Mouse (Mus musculus): ENCODE results near the gene Ptpn3. TPM values are rescaled to one million over a fixed set of nuclear protein-coding genes. Genes with fewer than 3 reads are reported as not detected.
"Not testable (repeated sequence)": the region's sequence is repeated elsewhere in the genome, so short reads cannot be mapped to it uniquely, and the experiment has no call there.

Gene Ptpn3
- total RNA-seq, 2 experiments from 2014 or later: 29.8 to 77.3 TPM

DNA sequence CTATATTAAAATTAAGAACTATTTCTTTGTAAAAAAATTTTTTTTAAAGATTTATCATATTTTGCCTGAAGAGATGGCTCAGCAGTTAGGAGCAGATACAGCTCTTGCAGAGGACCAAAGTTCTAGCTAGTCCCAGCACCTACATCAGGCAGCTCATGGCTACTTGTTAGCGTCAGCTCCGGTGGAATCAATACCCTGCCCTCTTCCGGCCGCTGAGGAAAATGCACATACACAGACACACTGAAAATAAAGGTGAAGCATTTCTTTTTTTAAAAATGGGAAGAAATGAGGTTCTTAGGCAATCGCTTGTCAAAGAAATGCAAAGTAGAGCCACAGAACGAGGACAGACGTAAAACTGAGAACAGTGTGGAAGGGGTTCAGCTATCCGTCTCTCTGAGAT lies 30.6 kb downstream of the Ptpn3 start:
- DNase-seq: no peak
- intact Hi-C loops (cut with DNase I): loop anchor here (2.0 kb wide), 1 partner anchor 20 kb away; no protein-coding TSS in a partner anchor
- Histone ChIP-seq H3K27ac (no peak overlapping the region), H3K4me3 (no peak overlapping the region)
- TF ChIP-seq CTCF (IDR thresholded peaks at IDR 0.05): peak; percentile 50

DNA sequence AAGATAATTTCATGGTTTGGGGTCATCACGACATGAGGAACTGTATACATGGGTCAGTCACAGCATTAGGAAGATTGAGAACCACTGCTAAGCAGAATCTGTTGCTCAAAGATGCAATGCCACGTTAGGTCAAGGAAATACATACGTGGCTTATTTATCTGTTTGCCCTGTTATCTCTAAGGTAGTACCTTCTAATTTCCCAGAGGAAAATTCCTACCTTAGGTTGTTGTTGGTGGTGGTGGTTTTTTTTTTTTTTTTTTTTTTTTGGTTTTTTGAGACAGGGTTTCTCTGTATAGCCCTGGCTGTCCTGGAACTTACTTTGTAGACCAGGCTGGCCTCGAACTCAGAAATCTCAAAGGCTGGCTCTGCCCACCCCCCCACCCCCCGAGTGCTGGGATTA lies 31.1 kb downstream of the Ptpn3 start:
- not testable (repeated sequence) for H3K4me3 ChIP-seq, DNase-seq
- intact Hi-C loops (cut with DNase I): loop anchor here (2.0 kb wide), 1 partner anchor 20 kb away; no protein-coding TSS in a partner anchor
- peak overlapping the region; percentile 76 for H3K27ac ChIP-seq

DNA sequence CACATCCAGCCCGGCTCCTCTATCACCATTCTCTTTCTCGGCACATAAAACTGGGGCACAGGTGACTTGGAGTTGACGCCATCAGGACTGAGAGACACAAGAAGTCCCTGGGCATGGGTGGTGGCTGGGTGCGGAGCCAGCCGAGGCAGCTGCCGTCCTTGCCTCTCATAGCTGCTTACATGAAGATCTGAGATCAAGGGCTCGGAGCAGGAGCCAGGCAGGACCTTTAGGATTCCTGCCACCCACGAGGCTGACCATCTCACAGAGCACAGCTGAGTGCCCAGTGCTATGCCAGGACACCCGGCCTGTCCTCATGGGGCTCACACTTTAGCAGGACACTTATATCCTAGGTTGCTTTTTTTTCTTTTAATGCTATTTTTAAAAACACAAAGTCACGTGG lies 32.3 kb downstream of the Ptpn3 start:
- Histone ChIP-seq H3K27ac (peak overlapping the region; percentile 76), H3K4me3 (no peak overlapping the region)
- peak; percentile 78 for DNase-seq
- intact Hi-C loops (cut with DNase I): no loop called here
- no peak for TF ChIP-seq CTCF (IDR thresholded peaks at IDR 0.05)

DNA sequence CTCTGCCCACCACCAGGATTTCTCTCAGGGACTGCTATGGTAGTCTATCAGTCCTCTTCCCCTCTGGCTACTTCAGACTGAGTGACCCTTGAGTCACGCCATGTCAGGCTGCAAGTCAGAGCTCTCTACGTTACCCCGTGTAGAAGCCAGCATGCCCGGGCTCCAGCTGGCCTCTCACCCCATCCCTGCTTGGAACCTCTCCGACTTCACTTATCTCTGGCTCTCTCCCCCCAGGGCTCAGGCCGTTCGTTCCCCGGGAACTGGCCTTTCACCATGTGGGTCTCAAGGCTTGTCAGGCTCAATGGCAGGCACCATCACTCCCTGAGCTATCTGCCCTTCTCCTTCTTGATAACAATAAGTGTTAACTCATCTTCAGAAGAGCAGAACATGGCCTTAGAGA lies 33.3 kb downstream of the Ptpn3 start:
- Histone ChIP-seq H3K4me3 (no peak overlapping the region), H3K27ac (peak overlapping the region; percentile 76)
- intact Hi-C loops (cut with DNase I): no loop called here
- TF ChIP-seq CTCF (IDR thresholded peaks at IDR 0.05): no peak
- DNase-seq: peak; percentile 45

DNA sequence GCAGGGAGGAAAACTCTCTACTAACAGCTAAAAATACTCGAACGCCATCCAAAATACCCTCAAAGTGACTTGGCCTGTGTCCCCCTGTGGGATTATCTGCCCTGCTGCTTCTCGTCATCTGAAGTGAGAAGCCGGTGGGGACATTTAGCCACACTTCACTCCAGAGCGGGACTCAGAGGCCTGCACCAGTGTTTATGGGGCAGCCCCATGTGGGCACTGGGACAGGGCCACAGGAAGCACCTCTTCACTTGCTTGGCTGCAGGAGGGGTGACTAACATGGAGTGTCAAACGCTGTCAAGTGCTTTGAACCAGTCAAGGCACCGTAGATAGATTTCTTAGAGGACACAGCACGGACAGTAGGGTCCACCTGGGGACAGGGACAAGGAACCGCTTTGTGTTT lies 35.2 kb downstream of the Ptpn3 start:
- intact Hi-C loops (cut with DNase I): no loop called here
- TF ChIP-seq CTCF (IDR thresholded peaks at IDR 0.05): no peak
- DNase-seq: no peak
- Histone ChIP-seq H3K4me3 (no peak overlapping the region), H3K27ac (peak overlapping the region; percentile 49)

DNA sequence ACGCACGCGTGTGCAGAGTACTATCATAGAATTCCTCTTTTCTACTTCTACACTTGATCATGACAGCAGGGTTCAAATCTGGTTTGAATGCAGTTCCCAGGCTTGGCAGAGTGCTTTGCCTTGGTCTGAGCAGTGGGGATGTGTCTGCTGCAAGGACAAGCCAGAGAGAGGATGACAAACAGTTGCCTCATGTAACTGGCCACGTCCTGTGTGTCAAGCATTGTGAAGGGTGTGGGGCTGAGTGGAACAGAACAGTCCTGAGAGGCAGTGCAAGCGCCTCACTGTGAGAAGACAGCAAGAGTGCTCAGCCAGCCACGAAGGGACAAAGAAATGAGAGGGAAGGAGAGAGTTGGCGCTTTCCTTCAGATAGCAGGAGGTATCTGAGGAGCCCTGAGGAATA lies 37.9 kb downstream of the Ptpn3 start:
- no peak overlapping the region for H3K4me3 ChIP-seq
- DNase-seq: no peak
- intact Hi-C loops (cut with DNase I): no loop called here
- no peak for TF ChIP-seq CTCF (IDR thresholded peaks at IDR 0.05)
- peak overlapping the region; percentile 84 for H3K27ac ChIP-seq

DNA sequence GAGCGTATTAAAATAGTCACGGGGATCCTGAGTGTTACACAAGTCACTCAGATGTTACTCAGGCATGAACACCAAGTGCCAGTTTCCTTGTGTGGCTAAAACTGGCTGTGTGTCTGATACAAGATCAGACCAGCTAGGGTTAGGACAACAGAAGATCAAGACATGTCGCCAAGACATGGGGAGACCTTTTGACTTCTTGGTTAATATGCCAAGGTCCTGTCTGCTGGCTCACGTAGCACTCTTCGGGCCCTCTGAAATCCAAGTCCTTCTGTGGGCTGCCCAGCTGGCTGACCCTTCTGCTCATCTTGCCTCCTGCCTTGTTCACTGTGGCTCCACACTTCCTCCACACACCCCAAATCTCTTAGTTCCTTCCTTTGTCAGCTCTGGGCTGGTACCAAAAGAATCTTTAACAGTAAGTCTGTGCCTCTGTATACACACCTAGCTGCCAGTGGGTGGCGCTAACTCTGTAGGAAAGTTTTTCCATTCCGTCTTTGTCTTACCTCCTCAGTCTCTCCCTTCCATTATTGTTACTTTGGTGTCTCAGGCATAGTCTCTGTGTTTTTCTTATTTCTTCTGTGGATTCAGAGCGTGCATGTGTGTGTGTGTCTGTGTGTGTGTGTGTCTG lies 38.5 kb downstream of the Ptpn3 start:
- peak; percentile 79 for DNase-seq
- intact Hi-C loops (cut with DNase I): no loop called here
- peak; percentile 68 for TF ChIP-seq CTCF (IDR thresholded peaks at IDR 0.05)
- Histone ChIP-seq H3K4me3 (no peak overlapping the region), H3K27ac (peak overlapping the region; percentile 84)

DNA sequence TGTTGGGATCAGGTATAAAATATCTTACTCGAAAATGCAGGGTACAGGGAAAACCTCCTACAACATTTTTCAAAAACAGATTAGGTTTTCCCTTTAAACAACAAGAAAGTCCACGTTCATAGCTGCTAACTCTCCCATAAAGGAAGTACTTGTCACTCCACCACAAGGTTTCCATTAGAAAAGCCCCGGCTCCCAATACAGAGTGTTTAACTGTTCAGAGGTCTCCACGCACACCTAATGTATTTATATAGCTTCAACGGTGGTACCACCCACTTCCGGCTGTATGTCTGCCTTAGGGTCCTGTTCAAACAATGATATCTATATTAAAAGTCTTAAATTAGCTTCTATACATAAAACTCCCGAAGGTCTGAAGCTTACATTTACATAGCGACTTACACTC lies 39.2 kb downstream of the Ptpn3 start:
- Histone ChIP-seq H3K4me3 (peak overlapping the region; percentile 24), H3K27ac (peak overlapping the region; percentile 84)
- TF ChIP-seq CTCF (IDR thresholded peaks at IDR 0.05): no peak
- DNase-seq: no peak
- intact Hi-C loops (cut with DNase I): no loop called here

DNA sequence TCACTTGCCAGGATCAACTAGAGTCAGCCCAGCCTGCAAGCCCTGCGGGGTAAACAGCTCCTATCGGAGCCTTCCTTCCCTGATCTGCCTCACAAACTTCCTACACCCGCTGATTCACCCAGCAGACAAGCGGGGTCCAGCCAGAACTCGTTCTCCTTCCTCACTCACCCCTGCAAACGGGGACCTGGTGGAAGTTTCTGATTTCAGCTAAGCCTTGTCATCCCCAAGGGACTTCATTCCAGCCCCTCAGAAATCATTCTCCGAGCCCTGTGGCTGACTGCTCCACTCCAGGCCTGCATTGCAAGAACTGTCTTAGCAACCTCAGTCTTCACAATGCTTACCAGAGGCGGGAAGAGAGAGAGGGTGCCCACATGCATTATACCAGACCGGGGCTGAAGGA lies 39.8 kb downstream of the Ptpn3 start:
- Histone ChIP-seq H3K4me3 (no peak overlapping the region), H3K27ac (peak overlapping the region; percentile 84)
- no peak for DNase-seq
- TF ChIP-seq CTCF (IDR thresholded peaks at IDR 0.05): no peak
- intact Hi-C loops (cut with DNase I): no loop called here

DNA sequence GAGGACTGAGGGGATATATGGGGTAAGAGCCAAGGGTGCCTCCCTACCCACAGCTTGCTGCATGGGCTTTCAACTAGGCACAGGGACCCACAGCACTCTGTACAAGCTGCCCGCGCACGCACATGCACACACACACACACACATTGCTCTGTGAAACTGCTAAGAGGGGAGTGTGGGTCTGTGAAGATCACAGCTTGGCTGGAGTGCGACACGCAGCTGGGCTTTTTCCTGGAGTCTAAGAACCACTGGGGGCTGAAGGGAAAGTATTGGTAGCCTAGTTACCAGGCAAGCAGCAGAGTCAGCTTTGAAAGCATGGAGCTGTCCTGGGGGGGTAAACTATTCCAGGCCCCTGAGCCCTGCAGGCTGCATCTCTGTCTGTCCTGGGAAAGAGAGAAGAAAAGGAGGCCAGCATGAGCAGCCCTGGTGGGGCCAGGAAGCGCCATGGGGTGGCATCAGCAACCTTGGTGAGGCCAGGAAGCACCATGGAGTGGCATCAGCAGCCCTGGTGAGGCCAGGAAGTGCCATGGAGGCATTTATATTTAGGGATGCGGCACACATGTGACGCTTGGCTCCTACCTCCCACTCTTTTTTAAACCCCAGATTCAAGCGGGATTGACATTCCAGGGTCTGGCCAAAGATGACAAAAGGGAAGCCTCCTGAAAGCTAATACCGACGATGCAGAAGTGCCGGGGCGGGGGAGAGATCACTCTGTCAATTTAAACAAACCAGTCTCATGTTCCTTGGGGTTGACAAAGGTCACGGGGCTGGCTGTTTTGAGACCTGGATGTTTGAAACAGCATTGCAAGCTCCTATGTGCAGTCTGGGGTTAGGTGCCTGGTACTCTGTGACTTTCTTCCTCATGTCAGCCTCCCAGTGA lies 43.2 kb downstream of the Ptpn3 start:
- intact Hi-C loops (cut with DNase I): no loop called here
- TF ChIP-seq CTCF (IDR thresholded peaks at IDR 0.05): peak; percentile 24
- DNase-seq: peak; percentile 50
- Histone ChIP-seq H3K27ac (peak overlapping the region; percentile 83), H3K4me3 (no peak overlapping the region)

DNA sequence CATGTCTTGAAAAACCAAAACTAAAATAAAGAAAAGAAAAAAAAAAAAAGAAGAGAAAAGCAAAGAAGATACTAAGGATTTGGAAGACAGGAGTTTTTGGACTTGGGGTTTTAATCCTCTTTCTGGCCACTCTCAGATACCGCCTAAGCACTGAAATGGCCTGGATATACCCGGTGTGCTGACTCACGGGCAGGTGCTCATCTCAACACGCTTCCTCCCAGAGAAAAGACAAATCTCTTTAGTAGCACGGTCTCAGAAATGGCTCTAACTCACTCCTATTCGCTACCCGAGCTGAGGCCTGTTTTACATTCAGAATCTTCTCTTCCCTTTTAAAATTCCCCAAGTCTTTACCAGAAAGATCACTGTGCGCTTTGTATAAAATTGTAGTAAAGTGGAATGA lies 44.2 kb downstream of the Ptpn3 start:
- Histone ChIP-seq H3K27ac (peak overlapping the region; percentile 83), H3K4me3 (no peak overlapping the region)
- no peak for TF ChIP-seq CTCF (IDR thresholded peaks at IDR 0.05)
- DNase-seq: no peak
- intact Hi-C loops (cut with DNase I): no loop called here

DNA sequence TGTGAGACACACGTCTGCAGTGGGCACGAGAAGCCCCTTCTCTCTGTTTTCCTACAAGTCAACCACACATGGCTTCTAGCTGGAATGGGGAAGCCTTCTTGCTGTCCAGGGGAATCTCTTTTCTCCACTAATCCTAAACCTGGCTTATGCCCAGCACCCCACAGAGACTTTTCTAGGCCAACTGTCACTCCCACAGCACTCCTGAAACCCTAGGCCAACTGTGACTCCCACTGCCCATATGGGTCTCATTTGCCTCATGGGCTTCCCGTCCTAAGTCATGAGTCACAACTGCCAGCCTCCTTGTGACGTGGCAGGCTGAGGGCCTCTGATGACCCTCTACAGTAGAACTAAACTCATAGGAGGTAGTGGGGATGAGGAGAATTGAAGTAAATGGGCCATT lies 44.9 kb downstream of the Ptpn3 start:
- intact Hi-C loops (cut with DNase I): no loop called here

DNA sequence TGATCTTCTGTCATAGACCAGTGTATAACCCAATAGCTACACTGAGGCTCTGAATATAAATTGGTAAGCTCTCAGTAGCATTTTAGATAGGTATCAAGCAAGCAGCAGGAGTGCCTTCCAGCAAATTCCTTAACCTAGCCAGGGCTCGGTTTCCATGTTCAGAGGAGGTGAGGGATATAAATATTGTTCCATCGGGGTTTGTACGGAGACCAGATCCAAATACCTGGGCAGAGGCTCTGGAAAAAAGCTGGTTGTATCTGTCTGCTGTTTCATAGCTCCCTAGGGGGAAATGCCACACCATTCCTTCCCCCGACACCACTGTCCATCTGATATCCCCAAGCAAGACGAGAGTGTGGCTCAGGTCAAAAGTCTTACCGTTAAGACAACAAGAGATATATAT lies 47.2 kb downstream of the Ptpn3 start:
- DNase-seq: peak; percentile 50
- Histone ChIP-seq H3K4me3 (no peak overlapping the region), H3K27ac (peak overlapping the region; percentile 77)
- TF ChIP-seq CTCF (IDR thresholded peaks at IDR 0.05): no peak
- intact Hi-C loops (cut with DNase I): no loop called here

More for the DNA sequence above, 44.9 kb downstream of the Ptpn3 start:
- no peak for DNase-seq
- TF ChIP-seq CTCF (IDR thresholded peaks at IDR 0.05): no peak
- H3K27ac ChIP-seq: peak overlapping the region; percentile 16
- H3K4me3 ChIP-seq: no peak overlapping the region
